Mouse (Mus musculus): Measurements from ENCODE around the gene Osbpl10. TPM values are rescaled to one million over a fixed set of nuclear protein-coding genes. Genes with fewer than 3 reads are reported as not detected.

Osbpl10 gene
- not detected for total RNA-seq (2023)

GRCm38 (mm10) chr9:114978281-114979111 is at the start of gene Osbpl10:
TSS of gene Osbpl10 (plus strand) at chr9:114978569.

GRCm38 (mm10) chr9:114933723-114934171 is 44.6 kb upstream of the Osbpl10 start, which contains the start of gene Gpd1l:
TSS of gene Gpd1l (minus strand) at chr9:114933987.

GRCm38 (mm10) chr9:114982689-114983360 is 4.5 kb downstream of the Osbpl10 start, which contains the start of gene Rps27rt:
TSS of gene Rps27rt (minus strand) at chr9:114982739.

Other genes starting within 250 kb of the Osbpl10 start
- gene Cmtm6, start 247.5 kb upstream of the Osbpl10 start, total RNA-seq (2023) = 113 TPM
- 57.1 TPM for gene Cmtm7, start 196.7 kb upstream of the Osbpl10 start, total RNA-seq (2023)
- not detected for gene Cmtm8, start 134.4 kb upstream of the Osbpl10 start, total RNA-seq (2023)
- gene Gpd1l, start 44.6 kb upstream of the Osbpl10 start, total RNA-seq (2023) = 33.5 TPM
- gene Rps27rt, start 4.2 kb downstream of the Osbpl10 start, total RNA-seq (2023) = 162 TPM

All from CD4-positive naive resting alpha-beta T cell, adult 76 days (primary cell).